Mouse (Mus musculus): ENCODE results near the gene Zfp459.
"Not testable (repeated sequence)": the region's sequence is repeated elsewhere in the genome, so short reads cannot be mapped to it uniquely, and the experiment has no call there.

Gene Zfp459

DNA sequence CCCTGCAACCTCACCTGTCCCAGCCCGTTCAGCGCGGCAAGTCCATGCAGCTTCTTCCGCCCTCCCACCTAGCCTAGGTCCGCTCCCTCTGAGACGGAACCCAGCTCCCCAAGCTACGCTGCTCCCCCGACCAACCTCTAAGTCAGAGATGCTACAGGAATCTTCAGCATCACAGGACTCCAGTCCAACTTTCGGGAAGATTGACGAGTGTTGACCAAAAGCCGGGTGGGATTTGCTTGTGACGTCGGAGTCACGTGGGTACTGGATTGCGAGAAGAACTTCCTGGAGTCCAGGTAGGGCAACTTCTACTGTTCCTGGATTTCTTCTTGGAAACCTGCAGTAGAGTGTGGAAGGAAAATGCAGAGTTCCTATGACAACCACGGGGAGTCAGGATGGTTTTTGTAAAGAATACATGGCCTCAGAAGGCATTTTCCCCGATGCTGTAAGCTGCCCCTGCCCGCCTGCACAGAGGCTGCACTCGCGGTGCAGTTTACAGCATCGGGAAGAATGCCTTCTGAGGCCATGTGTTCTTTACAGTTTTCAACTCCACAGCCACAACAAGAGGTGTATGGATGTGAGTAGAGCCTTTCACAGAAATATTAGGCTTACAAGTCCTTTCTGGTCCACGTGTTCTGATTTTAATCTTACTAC is at the start of gene Zfp459:
Zfp459 (minus strand) TSS at position 212 of the 651 bp plus-strand sequence.
- no peak for DNase-seq (ENCODE audit: low read depth)

- no peak for DNase-seq (ENCODE audit: low read depth)
These were observed 48.1 kb upstream of the Zfp459 start for GRCm38 (mm10) chr13:67469274-67469673.

DNA sequence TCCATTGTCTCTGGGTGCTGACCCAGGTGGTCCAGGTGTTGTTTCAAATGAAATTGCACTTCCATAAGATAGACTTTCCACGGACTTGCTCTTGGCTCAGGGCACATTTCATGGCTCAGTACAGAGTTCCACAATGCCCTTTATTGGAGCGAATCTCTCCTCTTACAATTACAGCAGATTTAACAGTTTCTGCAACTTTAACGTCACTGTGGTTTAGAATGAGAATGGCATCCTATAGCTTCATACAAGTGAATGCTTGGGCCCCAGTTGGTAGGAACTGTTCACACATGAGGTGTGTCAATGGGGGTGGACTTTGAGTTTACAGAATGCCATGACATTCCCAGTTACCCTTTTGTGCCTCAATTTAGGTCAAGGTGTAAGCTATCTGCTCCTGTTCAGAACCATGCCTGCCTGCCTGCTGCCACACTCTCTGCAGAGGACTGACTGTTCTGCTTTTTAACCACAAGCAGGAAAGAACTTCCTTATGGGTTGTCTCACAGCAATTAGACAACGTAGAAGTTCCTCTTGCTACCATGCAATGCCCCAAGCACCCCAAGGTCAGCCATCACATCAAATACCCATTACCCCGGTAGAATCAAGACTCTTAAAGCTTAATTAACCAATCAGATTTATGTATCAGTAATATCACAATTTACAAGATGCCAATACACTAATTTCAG is 42.4 kb upstream of the Zfp459 start:
- DNase-seq (ENCODE audit: low read depth) = not testable (repeated sequence)

DNA sequence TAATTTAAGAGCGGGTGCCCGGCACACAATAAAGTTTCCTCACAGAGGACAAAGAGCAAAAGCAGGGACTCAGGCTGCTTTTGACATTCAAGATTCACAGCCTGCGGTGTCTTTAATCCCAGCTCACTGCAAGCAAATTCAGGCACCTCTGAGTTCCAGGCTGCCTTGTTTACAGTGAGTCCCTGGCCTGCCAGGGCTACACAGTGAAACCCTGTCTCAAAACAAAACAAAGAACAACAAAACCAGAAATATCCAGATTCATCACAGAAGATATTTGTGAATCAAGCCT is 30.7 kb upstream of the Zfp459 start:
- DNase-seq (ENCODE audit: low read depth) = no peak

DNA sequence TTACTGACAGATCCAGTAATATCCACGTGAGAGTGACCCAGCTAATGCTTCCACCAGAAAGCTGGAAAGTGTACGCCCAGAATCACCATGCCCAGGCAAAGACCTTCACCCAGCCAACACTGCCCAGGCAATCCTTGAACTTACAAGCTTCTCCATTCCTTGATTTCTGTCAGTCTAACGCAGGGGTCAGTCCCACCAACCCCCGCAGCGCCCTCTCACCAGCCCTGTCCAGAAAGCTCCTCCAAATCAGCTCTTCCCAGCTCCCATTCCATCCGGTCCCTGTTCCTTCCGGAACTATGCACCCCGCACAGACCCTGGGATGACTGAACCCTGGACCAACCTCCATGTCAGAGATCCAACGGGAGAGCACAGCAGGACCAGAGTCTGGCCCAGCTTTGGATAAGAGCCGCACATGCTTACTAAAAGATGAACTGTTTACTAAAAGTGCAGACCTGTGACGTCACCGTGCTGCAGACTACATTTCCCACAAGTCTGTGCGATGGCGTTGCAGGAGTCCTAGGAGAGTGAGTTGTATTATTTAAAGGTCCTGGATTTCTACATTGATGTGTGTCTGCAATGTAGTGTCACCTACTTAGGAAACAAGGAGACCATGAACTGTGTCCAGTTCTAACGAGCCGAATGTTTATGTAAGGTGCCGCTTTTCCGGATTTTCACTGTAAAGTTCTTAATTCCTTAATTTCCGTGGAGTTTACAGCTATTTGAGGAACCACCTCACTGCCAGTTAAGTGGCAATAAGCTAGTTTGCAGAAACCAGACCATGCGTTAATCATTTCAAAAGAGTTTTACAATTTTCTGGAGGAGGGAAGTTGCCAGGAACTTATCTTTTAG is 30.2 kb upstream of the Zfp459 start, which contains the start of gene Zfp874a:
Zfp874a (minus strand) TSS at position 453 of the 849 bp plus-strand sequence.
- peak; percentile 89 for DNase-seq (ENCODE audit: low read depth)

DNA sequence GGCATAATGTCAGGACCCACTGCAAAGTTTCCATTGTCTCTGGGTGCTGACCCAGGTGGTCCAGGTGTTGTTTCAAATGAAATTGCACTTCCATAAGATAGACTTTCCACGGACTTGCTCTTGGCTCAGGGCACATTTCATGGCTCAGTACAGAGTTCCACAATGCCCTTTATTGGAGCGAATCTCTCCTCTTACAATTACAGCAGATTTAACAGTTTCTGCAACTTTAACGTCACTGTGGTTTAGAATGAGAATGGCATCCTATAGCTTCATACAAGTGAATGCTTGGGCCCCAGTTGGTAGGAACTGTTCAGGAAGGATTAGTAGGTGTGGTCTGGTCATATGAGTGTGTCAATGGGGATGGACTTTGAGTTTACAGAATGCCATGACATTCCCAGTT is 15.9 kb upstream of the Zfp459 start:
- DNase-seq (ENCODE audit: low read depth) = not testable (repeated sequence)

DNA sequence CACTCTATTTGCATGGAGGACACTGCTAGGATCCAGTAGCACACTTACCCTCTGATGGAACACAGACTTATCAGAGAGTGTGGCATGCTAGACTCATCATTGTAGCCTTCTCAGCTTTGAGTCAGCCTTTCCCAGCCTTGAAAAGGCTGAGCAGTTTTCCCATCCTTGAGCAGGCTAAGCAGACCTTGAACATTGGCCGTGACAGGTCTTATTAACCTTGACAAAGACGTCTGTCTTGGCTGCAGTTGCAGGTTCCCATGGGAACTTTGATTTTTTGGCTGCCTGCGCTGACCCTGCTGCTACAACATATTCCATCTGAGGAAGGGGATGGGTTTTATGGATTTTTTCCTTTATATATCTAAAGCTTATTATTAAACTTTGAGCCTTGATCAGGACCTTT is 6.9 kb upstream of the Zfp459 start:
- no peak for DNase-seq (ENCODE audit: low read depth)

GRCm38 (mm10) chr13:67425699-67426098 is 4.5 kb upstream of the Zfp459 start:
- DNase-seq (ENCODE audit: low read depth) = not testable (repeated sequence)

GRCm38 (mm10) chr13:67422532-67422931 is 1.3 kb upstream of the Zfp459 start:
- DNase-seq (ENCODE audit: low read depth) = not testable (repeated sequence)

DNA sequence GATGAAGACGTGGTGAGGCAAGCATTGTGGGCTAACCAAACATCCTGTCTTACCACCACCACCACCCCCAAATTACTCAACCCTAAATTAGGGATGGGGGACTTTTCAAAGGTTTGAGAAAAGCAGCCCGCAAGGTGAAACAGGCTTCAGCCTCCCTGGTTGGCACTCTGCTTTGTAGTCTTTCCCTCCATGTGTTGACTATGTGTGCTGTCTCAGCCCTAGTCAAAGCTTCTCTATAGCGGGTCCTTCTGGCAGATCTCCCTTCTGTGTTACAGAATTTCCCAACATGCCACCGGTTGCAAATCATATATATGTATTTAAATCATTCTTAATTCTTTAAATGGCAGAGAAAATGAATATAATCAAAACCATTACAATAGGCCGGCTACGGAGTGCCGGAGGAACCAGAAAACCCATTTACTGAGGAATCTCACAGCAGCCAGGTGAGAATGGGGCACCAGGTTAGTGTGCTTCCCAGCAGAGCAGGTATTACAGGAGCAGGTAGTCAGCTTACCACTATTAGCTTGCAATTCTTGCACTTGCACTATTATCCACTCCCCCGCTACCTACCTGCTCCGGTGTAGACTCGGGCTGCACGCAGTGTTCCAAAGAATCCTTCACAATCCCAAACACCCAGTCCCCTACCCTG is 536 bp downstream of the Zfp459 start:
- DNase-seq (ENCODE audit: low read depth) = no peak

DNA sequence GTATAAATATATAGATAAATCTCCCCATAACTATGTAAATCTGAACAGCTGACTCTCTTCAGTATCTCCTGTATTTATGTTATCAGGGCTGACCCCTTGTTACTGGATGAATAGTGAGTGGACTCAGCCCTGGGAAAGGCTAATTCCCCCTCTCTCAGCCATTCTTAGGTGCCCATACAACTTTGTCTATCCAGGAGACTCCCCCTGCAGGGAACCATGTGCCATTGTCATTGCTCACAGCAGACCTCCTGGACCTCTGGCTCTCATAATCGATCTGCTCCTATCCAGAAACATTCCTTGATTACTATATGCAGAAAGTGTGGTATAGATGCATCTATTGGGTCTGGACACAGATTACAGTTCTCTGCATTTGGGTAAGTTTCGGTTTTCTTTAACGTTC is 4.4 kb downstream of the Zfp459 start:
- no peak for DNase-seq (ENCODE audit: low read depth)

DNA sequence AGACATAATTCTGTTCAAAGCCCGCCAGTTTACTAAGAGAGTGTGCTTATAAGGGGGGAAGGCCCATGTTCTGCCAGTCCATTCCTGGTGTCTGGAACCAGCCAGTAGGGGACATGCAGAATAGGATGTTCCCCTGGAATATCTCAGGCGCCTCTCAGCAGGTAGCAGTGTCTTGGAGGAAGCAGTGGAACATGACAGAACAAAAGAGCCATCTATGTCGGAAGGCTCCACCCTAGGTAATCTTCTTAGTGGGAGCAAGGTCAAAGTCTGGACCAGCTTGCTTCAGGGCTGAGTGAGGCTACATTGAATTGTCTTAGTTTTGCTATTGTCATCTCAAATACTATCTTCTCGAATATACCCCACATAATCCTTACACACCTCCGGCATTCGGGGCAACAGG is 5.5 kb downstream of the Zfp459 start:
- DNase-seq (ENCODE audit: low read depth) = no peak

DNA sequence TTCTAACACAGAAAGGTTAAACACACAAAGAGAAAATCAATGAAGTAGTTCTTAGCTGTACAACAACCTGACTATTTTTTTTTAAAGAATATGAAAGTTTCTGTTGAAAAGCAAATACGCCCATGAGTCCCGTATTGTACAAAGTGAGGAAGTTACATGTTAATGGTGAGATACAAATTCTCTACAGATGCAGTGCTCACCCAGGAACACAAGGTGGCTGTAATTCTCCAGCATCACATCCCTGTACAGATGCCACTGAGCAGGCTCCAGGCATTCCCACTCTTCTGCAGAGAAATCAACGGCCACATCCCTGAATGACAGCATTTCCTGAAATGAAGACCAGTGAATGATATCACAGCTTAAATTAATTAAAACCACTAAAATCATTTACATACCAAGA is 7.6 kb downstream of the Zfp459 start:
- not testable (repeated sequence) for DNase-seq (ENCODE audit: low read depth)

DNA sequence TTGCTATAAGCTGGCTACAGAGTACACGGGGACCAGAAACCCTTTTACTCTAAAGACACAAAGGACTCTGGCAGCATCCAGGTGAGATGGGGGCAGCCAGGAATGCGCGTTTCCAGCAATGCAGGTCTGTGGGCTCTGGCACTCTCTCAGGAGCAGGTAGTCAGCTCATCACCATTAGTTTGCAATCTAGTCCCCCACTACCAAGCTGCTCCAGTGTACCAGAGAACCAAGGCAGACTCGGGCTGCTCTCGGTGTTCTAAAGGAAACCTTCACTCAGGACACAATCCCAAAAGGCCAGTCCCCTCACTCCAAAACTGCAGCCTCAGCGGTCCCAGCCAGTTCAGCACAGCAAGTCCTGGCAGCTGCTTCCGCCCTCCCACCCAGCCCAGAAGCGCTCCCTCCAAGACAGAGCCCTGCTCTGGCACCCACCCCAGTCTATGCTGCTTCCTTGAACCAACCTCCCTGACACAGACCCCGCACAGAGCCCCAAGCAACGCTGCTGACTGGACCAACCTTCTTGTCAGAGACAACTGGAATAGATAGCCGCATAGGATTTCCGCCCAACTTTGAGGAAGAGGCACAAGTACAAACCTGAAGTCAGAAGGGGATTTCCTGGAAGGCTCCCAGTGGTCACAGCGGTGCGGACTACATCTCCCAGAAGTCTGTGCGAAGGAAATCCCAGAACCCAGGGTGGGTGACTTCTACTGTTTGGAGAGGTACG is 21.9 kb downstream of the Zfp459 start, which contains the start of gene Zfp429:
Zfp429 (minus strand) TSS at position 637 of the 721 bp plus-strand sequence.
- DNase-seq (ENCODE audit: low read depth) = peak; percentile 34

DNA sequence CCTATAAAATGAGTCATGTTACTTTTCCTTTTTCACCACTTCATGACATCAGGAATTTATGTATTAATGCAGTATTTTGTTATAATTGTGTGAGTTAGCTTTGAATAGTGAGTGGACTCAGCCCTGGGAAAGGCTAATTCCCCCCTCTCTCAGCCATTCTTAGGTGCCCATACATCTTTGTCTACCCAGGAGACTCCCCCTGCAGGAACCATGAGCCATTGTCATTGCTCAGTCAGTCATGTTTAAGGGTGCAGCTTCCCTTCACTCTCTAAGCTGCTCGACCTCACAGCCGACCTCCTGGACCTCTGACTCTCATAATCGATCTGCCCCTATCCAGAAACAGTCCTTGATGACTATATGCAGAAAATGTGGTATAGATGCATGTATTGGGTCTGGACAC is 45.0 kb downstream of the Zfp459 start:
- DNase-seq (ENCODE audit: low read depth) = not testable (repeated sequence)

- peak; percentile 46 for DNase-seq (ENCODE audit: low read depth)
These were observed 45.9 kb downstream of the Zfp459 start, which contains the start of the genes Gm28041 and Zfp456 for GRCm38 (mm10) chr13:67375050-67375911. Gene Gm28041 (minus strand): TSS chr13:67375733. Gene Zfp456 (minus strand): TSS chr13:67375810.

GRCm38 (mm10) chr13:67360131-67360744 is 61.0 kb downstream of the Zfp459 start, which contains the start of the genes Gm28044 and Zfp953:
Gene Gm28044 (minus strand): TSS chr13:67360536.
Gene Zfp953 (minus strand): TSS chr13:67360605.
- DNase-seq (ENCODE audit: low read depth) = peak; percentile 79
